Mouse (Mus musculus) G1E (cell line): ENCODE data around the gene Ift122.

Source experiments
- CTCF ChIP-seq: IDR thresholded peaks from 2 replicates; pipeline ENCODE4 v1.5.1; 2012; ENCODE audit warnings: low read depth, low read length, inconsistent platforms, mixed read lengths
- GATA1 ChIP-seq: IDR thresholded peaks from 2 replicates; pipeline ENCODE4 v1.6.1; 2012; ENCODE audit warnings: borderline replicate concordance, low read length, inconsistent platforms, mixed read lengths
- GATA2 ChIP-seq: IDR thresholded peaks from 2 replicates; pipeline ENCODE4 v1.6.1; 2012; ENCODE audit warnings: low read depth, low read length, inconsistent platforms, borderline replicate concordance
- POLR2AphosphoS5 ChIP-seq: IDR thresholded peaks from 2 replicates; pipeline ENCODE4 v1.6.1; 2012; ENCODE audit warnings: low read depth, low read length, inconsistent platforms; ENCODE audit not compliant: insufficient replicate concordance
- TAL1 ChIP-seq: conservative IDR thresholded peaks from 2 replicates; pipeline ENCODE4 v1.6.1; 2012; ENCODE audit warnings: low read depth, low read length, inconsistent platforms, mixed read lengths

DNA sequence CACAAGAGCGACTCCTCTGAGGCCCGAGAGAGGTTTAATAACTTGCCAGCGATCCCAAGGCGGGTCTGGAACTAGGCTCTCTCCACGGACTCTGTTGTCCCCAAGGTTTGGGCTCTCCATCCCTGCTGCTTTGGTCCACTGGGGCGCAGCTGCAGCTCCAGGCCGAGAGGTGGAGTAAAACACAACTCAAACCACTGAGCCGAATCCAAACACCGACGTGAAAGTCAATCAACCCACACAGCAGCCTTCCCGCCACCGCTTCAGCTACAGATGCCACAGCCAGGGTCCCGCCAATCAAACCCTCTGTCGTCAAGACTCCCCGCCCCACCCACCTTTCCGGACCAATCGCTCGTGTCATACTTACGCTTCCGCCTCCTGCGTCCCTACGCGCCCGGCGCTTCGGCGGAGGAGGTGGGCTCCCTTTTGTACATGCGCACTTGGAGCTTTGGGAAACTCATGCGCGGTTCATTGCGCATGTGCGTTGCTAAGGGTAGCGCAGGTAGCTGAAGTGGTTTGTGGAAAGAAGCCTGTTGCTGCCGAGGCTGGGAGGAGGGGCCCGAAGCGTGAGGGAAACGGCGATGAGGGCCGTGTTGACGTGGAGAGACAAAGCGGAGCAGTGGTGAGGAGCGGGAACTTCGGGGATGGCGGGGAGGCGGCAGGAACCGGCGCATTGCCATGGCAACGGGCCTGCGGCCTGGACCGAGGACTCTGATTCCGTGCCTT is at the start of gene Ift122, which contains the start of gene Mbd4:
- TF ChIP-seq CTCF (no peak), TAL1 (no peak), GATA1 (no peak), POLR2AphosphoS5 (no peak), GATA2 (no peak)
